Mouse (Mus musculus) forebrain, embryonic 15.5 days (tissue): ENCODE data around the gene E330014E10Rik. TPM values are rescaled to one million over a fixed set of nuclear protein-coding genes. Genes with fewer than 3 reads are reported as not detected.
"Not testable (repeated sequence)": the region's sequence is repeated elsewhere in the genome, so short reads cannot be mapped to it uniquely, and the experiment has no call there.

ENCODE experiments used
- ATAC-seq: fragments of 200-750 bp; cut with Nextera tagmentation; replicated peaks from 2 replicates; pipeline ENCODE4 v1.8.0; 2017; ENCODE audit warnings: mild to moderate bottlenecking, moderate TSS enrichment, moderate library complexity
- H3K27ac ChIP-seq: fragments of 300-500 bp; sonication (generic); replicated peaks from 2 replicates; pipeline ENCODE4 v1.5.1; 2015; ENCODE audit warnings: mild to moderate bottlenecking, inconsistent platforms
- H3K27me3 ChIP-seq: fragments of 300-500 bp; sonication (generic); 2 replicates; pipeline ENCODE4 v1.6.1; 2015; ENCODE audit warnings: inconsistent platforms
- H3K36me3 ChIP-seq: fragments of 300-500 bp; sonication (generic); 2 replicates; pipeline ENCODE4 v1.6.1; 2015; ENCODE audit warnings: mild to moderate bottlenecking, inconsistent platforms
- H3K4me1 ChIP-seq: fragments of 300-500 bp; sonication (generic); 2 replicates; pipeline ENCODE4 v1.6.1; 2015; ENCODE audit warnings: inconsistent platforms
- H3K4me2 ChIP-seq: fragments of 300-500 bp; sonication (generic); replicated peaks from 2 replicates; pipeline ENCODE4 v1.6.1; 2015; ENCODE audit warnings: mild to moderate bottlenecking, inconsistent platforms
- H3K4me3 ChIP-seq: fragments of 300-500 bp; sonication (generic); 2 replicates; pipeline ENCODE4 v1.5.1; 2015; ENCODE audit warnings: mild to moderate bottlenecking, inconsistent platforms
- H3K9ac ChIP-seq: fragments of 300-500 bp; sonication (generic); replicated peaks from 2 replicates; pipeline ENCODE4 v1.6.1; 2015; ENCODE audit warnings: mild to moderate bottlenecking, inconsistent platforms
- H3K9me3 ChIP-seq: fragments of 300-500 bp; sonication (generic); 2 replicates; pipeline ENCODE4 v1.6.1; 2016; ENCODE audit warnings: inconsistent platforms
- WGBS: fragments of 180-500 bp; shearing (Covaris S2); methylation state at CpG from one replicate; pipeline ENCODE4 v1.1.7; 2015; ENCODE audit warnings: mixed read lengths; 5-methylcytosine and 5-hydroxymethylcytosine counted together
- polyA plus RNA-seq: library from polyadenylated mRNA; unstranded; fragments of >200 nt; fragmentation: Nextera tagmentation; extraction: Ambion mirVana; gene quantifications from 2 replicates; pipeline ENCODE4 v1.2.1, GENCODE M21; 2015

Gene E330014E10Rik
- polyA plus RNA-seq: not detected in 2 replicates

- not testable (repeated sequence) for H3K9ac ChIP-seq, H3K36me3 ChIP-seq, H3K9me3 ChIP-seq, H3K27me3 ChIP-seq, H3K27ac ChIP-seq, H3K4me2 ChIP-seq, ATAC-seq, H3K4me1 ChIP-seq, H3K4me3 ChIP-seq
- WGBS: no CpG with 5 or more reads among the region's 2 CpGs
Observed at GRCm38 (mm10) chr5:95775690-95776089, at the start of gene E330014E10Rik. Gene E330014E10Rik, plus strand, starts transcription at chr5:95775990.

- not testable (repeated sequence) for H3K4me3 ChIP-seq, H3K9me3 ChIP-seq, H3K9ac ChIP-seq, H3K36me3 ChIP-seq, H3K4me1 ChIP-seq, H3K4me2 ChIP-seq, ATAC-seq, H3K27ac ChIP-seq, H3K27me3 ChIP-seq
- no CpG with 5 or more reads among the region's 1 CpGs for WGBS
Observed at GRCm38 (mm10) chr5:95736073-95736472, 39.7 kb upstream of the E330014E10Rik start, which contains the start of gene Gm7978. Gene Gm7978, minus strand, starts transcription at chr5:95736173.

- not testable (repeated sequence) for ATAC-seq, H3K27me3 ChIP-seq, H3K9ac ChIP-seq, H3K27ac ChIP-seq, H3K4me2 ChIP-seq, H3K9me3 ChIP-seq, H3K4me1 ChIP-seq, H3K36me3 ChIP-seq, H3K4me3 ChIP-seq
- WGBS: no CpG with 5 or more reads among the region's 3 CpGs
Observed at GRCm38 (mm10) chr5:95741714-95742113, 34.1 kb upstream of the E330014E10Rik start, which contains the start of gene Gm7982. Gene Gm7982, plus strand, starts transcription at chr5:95742014.

GRCm38 (mm10) chr5:95810841-95811240 lies 35.1 kb downstream of the E330014E10Rik start:
- H3K4me1 ChIP-seq, H3K27me3 ChIP-seq, H3K27ac ChIP-seq, H3K4me2 ChIP-seq, H3K36me3 ChIP-seq, H3K4me3 ChIP-seq, H3K9me3 ChIP-seq, H3K9ac ChIP-seq, ATAC-seq: not testable (repeated sequence)
- 63% methylated on average over 2 of the region's 2 CpGs for WGBS

GRCm38 (mm10) chr5:95836580-95836979 lies 60.8 kb downstream of the E330014E10Rik start:
- no peaks in the 10 kb centered on the region for H3K27me3 ChIP-seq
- no peak overlapping the region for H3K9ac ChIP-seq
- no peak overlapping the region for H3K4me2 ChIP-seq
- no peaks in the 10 kb centered on the region for H3K36me3 ChIP-seq
- H3K4me3 ChIP-seq: no peak overlapping the region
- no peaks in the 10 kb centered on the region for H3K4me1 ChIP-seq
- WGBS: 78% methylated on average over 4 of the region's 4 CpGs
- ATAC-seq: no peak
- H3K9me3 ChIP-seq: no peaks in the 10 kb centered on the region; the same call in 1 of the 2 replicates
- H3K27ac ChIP-seq: no peak overlapping the region

DNA sequence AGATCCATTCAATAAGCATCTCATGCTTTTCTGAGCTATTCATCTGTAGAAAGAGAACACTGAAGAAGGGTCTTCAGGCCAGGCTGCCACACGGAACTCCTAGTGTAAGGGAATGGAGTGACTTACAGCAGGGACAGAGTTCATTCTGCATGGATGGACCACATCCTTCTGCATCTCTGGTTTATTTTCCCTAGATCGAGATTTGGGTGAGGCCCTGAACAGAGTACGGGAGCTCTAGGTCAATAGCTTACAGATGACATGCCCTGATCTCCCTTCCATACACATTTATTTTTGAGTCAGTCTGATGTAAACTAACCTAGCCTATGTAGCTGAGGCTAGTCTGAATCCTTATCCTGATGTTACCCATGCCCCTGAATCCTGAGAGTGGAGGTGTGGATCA lies 78.2 kb downstream of the E330014E10Rik start:
- Histone ChIP-seq H3K9ac (no peak overlapping the region), H3K4me2 (no peak overlapping the region), H3K27ac (no peak overlapping the region), H3K4me1 (no peaks in the 10 kb centered on the region), H3K4me3 (no peak overlapping the region), H3K36me3 (no peaks in the 10 kb centered on the region), H3K9me3 (no peaks in the 10 kb centered on the region), H3K27me3 (no peaks in the 10 kb centered on the region)
- whole genome bisulfite sequencing: 91% methylated on average over 3 of the region's 3 CpGs
- no peak for ATAC-seq

Other genes starting within 250 kb of the E330014E10Rik start
- not detected in 2 replicates for gene Gm7971, start 181.1 kb upstream of the E330014E10Rik start, polyA plus RNA-seq
- not detected in 2 replicates for gene Gm7978, start 39.8 kb upstream of the E330014E10Rik start, polyA plus RNA-seq
- not detected in 2 replicates for gene Gm7982, start 34.0 kb upstream of the E330014E10Rik start, polyA plus RNA-seq
- gene Cxcl13, start 181.0 kb downstream of the E330014E10Rik start, polyA plus RNA-seq: 0.15 TPM in 1 of 2 replicates, not detected in the other